Mouse (Mus musculus) bone marrow macrophage, adult 2 months (primary cell): ENCODE data around the gene Tlk2.

Experiments used
- CTCF ChIP-seq: IDR thresholded peaks from 2 replicates; pipeline ENCODE4 v1.5.1; 2012; ENCODE audit warnings: low read depth, mild to moderate bottlenecking, low read length, moderate library complexity
- POLR2A ChIP-seq: IDR thresholded peaks from 2 replicates; pipeline ENCODE4 v1.6.1; 2012; ENCODE audit warnings: mild to moderate bottlenecking, low read depth, low read length, borderline replicate concordance

- no peak for TF ChIP-seq CTCF
- no peak for TF ChIP-seq POLR2A
Observed at GRCm38 (mm10) chr11:105313633-105314014, 135.0 kb downstream of the Tlk2 start.
